Mouse (Mus musculus) kidney, adult 9 months (tissue): ENCODE data around the gene Crybg3.
"Not testable (repeated sequence)": the region's sequence is repeated elsewhere in the genome, so short reads cannot be mapped to it uniquely, and the experiment has no call there.

Experiments used
- DNase-seq: peaks from one replicate; pipeline ENCODE4 v3.0.0; 2022

Crybg3 gene

DNA sequence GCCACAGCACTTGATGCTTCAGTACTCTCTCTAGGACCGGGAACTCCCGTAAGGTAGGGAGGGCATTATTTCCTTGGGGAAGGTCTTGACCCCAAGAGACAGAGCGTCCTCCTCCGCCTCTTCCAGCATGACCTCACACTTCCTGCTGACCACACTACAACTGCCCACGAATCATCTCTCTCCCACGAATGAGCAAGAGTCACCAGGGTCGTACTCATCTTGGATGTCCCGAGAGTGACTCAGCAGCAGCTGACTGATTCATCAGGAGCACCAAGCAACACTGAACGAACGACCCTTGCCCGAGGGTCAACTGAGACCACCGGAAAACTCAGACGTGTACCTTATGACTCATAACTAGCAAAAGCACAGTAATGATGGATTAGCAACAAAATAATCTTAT lies 71.2 kb downstream of the Crybg3 start:
- no peak for DNase-seq

DNA sequence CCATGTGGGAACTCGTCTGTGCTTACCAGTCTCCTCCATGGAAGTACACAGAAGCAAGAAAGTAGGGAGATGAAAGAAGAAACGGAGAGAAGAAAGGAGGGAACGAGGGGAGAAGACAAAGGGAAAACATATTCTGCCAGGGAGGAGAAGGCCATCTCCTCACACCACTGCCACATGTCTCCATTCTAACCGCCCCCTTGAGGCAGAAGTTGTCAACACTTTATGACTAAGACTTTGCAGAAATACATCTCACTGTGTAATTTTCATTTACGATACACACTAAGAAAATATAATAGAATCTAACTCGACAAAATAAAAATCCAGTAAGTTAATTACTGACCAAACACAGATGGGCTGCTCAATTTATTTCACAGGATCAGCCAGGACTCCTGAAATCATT lies 73.8 kb downstream of the Crybg3 start:
- DNase-seq, result no peak

DNA sequence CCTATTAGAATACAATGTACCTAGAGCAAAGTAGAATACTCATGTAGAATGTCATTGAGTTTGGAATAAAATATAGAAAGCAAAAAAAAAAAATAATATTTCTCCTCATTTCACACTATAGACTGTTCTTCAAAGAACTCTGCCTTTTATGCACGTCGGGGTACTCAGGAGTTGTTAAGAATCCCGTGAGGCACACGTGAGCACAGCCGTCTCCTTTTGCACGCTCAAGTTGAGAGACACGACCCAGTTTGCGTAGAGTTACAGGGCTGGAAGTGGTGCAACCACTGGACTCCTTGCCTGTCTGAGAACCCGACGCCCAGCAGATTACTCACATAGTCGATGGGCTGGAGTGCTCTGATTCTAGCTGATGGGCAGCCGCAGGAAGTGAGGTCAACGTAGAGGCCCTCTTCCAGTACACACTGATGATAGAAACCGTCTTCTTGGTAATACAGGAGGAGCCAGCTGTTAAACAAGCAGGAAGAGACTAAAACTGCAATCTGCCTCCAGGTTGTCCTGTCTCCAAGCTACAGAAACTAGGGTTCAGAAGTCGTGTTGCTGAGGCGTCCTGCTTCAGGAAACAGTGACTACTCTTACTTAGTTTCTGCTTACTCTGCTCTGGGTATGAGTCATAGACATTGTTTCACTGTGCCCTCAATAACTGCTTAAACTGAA lies 78.9 kb downstream of the Crybg3 start:
- DNase-seq, result no peak

DNA sequence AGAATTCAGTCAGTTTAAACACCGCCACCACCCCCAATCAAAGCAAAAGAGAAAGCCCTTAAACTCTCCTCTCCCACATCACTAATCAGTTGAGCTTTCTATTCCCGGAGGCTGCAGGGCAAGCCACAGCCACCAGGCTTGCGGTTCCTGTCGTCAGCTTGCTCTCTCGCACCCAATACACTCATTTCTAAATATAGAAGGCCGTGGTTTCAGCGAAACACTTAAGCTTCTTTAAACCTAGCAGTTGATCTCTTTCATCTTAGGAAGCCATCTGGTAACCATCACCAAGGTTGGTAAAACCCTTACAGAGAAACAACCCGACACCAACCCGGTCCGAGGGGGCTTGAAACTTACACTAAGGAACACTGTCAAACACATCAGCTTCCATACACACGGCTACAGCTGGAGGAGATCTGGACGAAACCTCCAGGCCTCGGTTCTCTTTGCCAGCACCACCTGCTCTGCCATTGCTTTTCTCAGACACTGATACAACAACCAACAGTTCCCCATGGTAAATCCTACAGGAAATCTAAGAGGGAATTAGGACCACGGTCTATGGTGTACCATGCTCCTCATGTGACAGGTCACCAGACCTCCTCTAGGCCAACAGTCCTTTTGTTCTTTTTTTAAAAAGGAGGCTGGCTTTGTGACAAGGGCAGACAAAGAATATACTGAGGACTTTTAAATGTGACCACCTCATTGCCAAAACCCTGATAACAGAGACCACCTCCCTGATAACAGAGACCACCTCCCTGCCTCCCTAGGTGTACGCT lies 83.1 kb downstream of the Crybg3 start:
- no peak for DNase-seq

DNA sequence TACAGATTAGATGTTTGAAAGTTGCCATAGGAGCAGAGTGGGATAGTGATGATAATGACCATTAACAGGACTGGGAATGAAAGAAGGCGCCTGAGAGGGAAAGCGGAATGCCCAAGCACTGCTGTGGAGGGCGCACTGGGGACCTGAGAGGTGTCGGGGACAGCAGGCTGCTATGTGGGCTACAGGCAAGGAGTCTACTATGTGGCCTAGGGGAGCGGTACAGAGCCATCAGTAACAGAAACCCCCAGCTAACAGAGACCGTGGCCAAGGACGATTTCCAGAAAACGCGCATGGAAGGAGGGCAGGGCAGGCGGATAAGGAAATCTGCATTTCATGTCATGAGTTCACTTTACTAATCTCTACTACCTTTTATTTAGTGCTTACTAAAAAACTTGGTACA lies 83.8 kb downstream of the Crybg3 start:
- no peak for DNase-seq

DNA sequence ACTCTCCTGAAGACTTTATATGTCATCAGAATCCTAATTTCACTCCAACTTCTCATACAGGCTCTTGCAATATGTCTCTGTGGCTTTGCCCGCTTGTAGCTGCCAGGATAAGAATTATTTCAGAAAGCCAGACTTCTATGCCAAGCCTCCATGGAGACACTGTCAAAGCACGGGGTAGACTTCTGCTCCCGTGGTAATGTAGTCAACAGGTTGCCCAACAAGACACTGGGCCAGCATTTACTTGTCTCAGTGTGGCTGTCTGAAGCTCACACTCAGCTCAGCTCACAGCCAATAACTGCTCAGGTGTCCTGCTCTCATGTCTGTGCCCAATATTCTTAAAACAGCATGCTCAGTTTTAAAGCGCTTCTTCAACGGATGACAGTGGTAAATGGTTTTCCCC lies 85.6 kb downstream of the Crybg3 start:
- no peak for DNase-seq

DNA sequence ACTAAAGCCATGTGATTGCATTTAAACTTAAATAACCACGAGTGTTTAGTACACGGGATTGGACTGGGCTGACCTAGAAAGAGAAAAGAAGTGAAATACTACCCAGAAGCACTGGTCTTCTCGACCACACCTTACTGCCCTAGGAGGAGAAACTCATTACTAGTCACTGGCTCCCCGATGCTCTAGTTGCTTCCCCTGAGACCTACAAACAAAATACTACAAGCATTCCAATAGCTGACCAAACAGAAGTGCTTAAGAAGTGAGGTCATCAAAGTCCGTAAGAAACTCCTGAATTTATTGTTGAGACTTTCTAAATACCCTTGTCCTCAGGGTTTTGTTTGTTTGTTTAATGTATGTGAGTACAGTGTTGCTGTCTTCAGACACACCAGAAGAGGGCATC lies 90.9 kb downstream of the Crybg3 start:
- DNase-seq, result no peak

DNA sequence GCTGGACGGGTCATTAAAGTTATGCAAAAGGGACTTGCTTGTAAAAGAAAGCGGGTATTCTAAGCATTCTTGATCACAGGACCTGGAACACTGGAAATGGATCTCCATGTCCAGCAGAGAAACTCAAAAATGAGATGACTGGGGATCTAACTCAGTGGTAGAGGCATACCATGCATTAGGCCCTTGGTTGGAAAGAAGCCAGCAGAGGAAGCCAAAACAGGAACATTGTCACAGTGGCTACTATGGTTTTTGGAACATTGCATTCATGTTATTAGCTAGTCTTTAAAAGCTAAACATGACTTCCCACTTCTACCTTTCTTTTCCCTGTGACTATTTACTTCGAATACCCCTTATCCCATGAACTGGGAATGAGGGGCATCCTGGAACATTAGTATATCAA lies 101.6 kb downstream of the Crybg3 start:
- no peak for DNase-seq

DNA sequence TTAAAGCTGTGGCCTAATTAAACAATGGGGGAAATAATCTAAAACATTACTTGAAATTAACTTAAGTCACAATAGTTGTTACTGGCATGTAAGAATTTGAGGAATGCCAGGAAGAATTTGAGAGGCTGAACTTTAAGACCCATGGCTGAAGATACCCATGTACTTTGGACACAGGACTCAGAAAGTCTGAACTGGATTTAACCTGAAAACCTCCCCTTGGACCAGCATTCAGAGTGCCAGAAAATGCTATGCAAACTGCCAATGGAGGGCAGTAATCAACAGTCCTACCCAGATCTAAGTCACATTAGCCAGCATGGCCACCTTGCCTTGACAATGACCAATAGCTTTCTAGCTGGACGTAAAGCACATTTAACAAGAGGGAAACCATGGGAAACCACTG lies 102.8 kb downstream of the Crybg3 start:
- DNase-seq, result peak; percentile 83

DNA sequence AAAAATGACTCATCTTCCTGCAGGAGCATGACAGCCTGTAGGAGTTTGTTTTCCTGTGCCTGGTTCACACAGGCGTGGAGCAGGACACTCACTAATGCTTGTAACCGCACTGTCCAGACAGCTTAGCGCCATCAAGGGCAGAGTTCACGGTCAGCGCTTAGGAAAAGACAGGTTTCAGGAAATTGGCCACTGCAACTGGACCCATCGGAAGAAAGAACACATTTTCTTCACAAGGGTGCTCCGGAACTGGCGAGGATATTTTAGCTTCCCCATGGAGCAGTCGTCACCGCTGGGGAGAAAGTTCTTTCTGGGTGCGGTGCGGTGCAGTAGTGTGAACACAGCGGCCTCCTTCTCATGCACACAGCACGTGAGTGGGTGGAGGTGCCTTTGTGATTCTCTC lies 107.6 kb downstream of the Crybg3 start:
- peak; percentile 80 for DNase-seq

DNA sequence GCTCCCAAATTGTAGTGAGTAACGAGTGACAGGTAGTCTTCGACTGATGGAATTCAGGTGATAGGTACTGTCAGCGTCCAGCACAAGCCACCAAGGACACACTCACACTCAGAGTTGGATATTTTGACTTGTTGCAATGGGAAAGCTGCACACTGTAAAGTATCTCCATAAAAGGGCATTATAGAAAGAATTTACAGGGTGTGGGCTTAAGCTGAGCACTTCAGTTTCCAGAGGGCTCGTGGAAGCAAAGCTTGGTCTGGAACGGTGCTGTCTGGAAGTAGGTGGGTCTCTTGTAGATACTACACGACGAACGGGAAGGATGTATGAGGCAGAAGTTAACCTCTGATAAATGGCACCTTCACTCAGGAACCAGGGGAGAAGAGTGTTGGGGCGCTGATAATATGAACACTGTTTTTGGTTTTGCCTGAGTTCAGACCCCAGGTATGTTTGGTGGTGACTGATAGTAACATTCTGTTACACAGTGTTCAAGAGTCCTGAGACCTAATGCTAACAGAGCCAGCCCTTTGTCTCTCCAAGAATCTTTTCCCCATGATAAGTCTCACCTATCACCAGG lies 112.7 kb downstream of the Crybg3 start:
- DNase-seq, result no peak

DNA sequence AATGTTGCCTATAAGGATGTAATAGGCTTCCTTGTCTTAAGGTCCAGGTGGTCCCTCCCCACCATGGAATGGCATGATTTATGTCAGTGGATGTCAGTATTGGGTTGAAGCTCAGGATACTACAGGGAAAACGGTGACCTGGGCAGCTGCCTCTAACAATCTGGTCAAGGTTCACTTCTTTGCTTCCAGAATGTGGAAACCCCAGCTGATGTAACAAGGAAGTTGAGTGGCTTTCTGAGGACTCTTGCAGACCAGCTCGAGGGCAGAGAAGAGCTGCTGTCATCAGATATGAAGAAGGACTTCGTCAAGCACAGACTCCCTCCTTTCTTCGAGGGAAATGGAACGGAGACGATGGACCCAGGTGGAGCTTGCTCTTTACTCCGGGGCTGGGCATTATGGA lies 113.5 kb downstream of the Crybg3 start:
- DNase-seq, result peak; percentile 52

DNA sequence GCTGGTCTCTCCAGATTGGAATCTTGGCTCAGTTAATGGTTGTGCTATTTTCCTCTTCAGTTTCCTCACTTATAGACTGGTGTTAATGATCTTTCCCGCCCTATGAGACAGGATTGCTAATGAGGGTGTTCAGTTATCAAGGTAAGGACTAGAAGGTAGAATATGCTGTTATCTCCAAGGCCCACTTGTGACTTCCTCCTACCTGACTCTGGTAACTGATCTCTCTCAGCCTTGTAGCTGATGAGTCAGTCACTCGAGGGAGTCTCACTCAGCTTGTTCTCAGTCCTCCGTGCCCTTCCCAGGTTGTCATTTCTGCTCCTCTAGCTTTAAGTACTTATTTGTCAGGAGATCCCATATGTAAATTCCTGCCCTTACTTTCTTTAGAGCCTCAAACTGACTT lies 122.8 kb downstream of the Crybg3 start:
- no peak for DNase-seq

DNA sequence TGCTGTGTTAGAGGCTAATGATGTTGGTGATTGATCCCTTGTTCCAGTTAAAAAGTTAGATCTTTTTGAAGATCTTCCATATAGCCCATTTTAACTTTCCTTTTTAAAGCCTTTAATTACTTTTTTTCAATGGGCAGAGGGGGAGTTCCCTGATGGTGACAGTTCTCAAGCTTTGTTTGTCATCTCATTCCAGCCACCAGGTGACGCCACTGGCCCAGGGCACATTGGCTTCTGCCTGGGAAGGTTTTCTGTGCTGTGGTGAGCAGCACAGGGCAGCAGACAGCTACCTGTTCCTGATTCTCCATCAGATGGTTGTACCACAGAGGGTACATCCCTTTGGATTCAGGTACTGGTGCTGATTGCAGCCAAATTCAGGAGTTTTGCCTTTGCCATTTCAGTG lies 126.0 kb downstream of the Crybg3 start:
- peak; percentile 76 for DNase-seq

DNA sequence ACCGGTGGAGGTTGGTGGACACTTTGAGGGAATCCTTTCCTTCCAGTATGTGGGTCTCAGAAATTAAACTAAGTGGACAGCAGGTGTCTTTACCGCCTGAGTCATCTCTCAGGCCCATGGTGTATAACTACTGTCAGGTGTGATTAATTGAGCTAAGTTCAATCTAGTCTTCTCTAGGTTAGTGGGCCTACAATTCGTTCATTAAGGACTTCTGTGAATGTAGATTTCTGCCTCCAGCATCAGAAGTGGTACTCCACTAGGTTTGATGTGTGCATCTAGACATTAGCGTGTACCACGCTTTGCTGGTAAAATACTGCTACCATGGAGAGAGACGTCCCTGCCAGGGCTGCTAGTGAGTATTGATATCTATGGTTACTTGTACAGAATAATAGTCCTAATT lies 128.2 kb downstream of the Crybg3 start:
- DNase-seq, result no peak

DNA sequence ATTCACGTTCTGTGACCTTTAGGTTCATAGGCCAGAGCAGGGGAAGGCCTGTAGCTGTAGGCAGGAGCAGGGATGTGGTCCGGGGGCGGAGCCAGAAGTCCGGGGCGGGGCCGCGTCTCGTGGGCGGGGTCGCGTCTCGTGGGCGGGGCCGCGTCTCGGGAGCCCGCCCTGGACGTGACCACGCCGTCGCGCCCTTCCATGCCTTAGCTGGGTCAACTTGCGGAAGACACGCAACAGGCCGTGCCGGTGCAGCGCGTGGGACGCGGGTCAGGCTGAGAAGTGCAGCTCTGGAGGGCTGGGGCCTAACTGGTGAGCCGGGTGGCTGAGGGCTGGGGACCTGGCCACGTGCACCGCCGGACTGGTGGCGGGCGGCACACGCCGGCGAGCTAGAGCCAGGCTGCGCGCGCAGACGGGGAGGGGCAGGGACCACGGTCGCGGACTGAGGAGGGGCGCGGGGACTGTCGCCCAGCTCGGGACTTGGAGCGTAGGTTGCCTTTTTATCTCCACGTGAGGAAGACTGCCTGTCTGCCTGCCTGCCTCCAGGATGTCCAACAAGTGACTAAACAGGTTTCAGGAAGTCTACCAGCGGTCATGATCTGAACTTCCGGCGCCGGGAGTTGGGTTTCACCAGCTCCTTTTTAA lies 129.0 kb downstream of the Crybg3 start, which contains the start of gene Riox2:
Gene Riox2 (plus strand): TSS at position 139 of the 642 bp plus-strand sequence.
- peak; percentile 84 for DNase-seq

DNA sequence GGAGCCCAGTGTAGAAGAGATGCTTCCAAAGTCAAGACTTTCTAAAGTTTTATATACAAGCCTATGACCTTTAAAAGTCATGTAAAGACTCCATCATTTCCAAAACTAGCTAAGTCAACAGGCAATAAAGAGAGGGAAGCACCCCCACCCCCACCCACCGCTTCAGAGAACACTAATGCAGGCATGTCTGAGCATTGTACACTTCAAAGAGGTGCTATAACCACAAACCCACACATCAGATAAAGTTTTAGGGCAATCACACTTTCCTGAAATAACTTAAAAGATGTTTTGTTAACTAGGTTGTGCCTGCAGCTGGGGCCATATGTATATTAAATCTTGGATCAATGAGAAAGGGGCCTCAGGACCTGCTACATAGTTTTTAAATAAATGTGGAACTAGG lies 130.9 kb downstream of the Crybg3 start:
- no peak for DNase-seq

DNA sequence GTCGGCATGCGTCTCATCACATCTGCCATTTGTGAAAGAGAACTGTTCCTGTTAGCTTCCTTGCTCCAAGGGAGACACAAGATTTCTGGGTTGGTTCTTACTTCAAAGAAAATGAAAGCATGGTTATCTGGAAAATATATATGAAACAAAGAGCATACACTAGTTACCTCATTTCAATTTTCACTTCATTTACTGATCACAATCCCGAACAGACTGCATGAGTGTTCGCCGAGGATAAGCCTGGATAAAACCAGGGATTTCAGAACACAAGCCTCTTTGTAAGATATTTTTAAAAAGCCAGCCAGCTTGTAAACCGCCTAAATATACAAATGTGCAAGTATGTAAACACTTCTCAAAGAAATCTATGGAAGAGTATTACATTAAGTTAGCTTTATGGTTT lies 136.8 kb downstream of the Crybg3 start:
- DNase-seq, result no peak

DNA sequence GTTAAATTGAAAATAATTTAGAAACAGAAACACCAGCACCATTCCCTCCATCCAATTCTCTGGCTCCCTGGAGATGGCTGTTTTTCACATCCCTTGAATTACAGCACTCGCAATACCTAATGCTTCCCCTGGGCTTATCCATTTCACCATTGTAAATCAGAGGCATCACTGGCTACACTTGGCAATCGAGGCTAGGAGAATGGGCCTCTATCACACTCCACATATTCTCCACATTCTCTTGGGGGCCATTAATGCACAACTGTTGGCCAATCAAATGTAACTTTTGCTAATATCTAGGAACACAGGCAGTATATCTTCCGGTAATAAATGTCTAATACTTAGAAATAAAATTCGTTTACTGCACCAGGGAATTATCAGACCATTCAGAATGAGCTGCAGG lies 137.2 kb downstream of the Crybg3 start:
- no peak for DNase-seq

DNA sequence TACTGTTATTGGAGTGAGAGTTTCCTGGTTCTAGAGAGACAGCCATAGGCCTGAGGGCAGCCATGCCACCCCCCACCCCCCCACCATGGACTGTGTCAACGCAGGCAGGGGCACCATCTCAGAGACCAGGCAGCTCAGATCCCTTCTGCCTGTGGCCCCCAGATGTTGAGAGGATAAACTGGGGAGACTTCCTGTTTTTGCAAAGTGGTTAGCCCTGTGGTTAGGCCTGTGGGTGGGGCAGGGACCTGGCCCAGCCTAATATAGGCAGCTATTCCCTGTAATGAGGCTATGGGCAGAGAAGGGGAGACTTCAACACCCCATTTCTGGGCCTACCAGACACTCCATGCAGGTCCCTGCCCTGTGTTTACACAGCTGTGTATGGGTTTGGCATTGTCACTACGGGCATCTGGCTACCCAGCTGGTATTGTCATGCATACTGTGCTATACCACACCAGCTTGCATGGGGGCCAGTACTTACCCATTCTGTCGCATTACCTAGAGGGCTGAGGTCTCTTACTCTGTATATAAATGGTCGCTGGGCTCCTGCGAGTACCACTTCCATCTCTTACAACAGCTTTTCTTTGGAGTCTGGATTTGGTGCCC lies 141.4 kb downstream of the Crybg3 start:
- not testable (repeated sequence) for DNase-seq

DNA sequence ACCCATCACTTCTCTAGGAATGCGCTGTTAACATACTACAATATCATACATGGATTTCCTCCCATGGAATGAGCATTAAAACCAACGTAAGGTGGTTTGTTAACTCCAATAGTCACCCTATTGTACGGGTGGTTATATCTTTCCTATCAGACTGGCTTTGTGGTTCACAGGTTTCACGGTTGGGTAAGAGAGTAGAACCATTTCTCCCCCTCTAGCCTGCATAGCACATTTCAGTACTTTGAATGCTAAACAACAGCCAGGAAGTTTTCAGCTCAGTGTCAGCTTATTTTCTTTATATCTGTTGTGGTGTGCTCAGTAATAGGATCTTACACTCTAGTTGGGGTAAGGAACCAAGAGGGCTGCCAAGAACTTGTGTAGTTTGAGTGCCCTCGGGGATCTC lies 149.0 kb downstream of the Crybg3 start:
- no peak for DNase-seq

DNA sequence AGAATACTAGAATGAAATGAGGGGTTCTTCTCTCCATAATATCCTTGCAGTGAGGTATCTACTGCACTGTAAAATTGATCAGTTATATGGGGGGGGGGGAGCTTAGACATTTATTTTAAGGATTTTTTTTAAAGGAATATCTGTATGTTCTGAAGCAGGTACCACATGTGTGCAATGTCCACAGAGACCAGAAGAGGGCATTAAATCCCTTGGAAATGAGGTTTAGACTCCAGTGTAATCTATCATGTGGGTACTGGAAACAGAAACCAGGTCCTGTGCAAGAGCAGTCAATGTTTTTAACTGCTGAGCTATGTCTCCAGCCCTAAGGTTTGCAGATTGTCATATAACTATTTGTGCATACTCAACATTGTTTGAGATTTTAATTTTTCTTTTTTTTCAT lies 151.7 kb downstream of the Crybg3 start:
- no peak for DNase-seq

DNA sequence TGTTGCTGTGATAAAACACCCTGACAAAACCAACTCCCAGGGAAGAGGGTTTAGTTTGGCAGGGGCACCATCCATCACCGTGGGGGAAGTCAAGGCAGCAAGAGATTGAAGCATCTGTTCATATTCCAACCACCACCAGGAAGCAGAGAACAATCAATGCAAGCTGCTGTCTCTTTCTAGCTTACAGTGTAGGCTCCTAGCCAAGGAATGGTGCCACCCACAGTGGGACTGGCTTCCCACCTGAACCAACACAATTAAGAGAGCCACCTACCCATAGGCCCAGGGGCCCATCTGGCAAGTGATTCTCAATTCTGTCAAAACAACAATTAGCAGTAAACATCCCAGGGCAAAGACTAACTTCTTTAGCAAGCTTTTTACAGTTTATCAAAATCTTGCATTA lies 152.6 kb downstream of the Crybg3 start:
- no peak for DNase-seq
